Mouse (Mus musculus): Measurements from ENCODE around the gene Lin28a. TPM values are rescaled to one million over a fixed set of nuclear protein-coding genes. Genes with fewer than 3 reads are reported as not detected.
A peak's percentile ranks its signal among the peaks of the same experiment; 100 is the strongest.

Lin28a gene
- polyA plus RNA-seq, 1 experiment from 2014 or later, result 18.7 TPM

DNA sequence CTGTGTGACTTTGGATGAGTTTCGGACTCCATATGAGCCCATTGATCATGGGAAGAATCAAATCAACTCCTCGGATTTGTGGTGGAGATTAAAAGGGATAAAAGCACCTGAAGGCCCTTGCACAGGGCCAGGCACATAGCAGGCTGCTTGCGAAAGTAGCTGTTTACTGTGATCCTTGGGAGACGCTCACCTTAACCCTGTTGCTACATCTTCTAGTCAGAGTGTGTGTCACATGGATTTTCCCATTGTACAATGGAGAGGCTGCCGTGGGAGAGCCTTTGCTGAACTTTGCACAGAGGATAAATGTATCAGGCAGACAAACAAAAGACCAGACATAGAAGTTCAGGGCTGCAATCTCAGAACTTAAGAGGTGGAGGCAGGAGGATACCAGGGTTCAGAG, 33.3 kb upstream of the Lin28a start:
- DNase-seq (ENCODE audit: low spot score), result no peak
- H3K27me3 ChIP-seq (replicated peaks; ENCODE audit: low read depth, poor library complexity, severe bottlenecking), result no peaks in the 10 kb centered on the region
- 86% methylated on average over 5 of the region's 5 CpGs for WGBS
- H3K4me1 ChIP-seq, result peaks cover 10% of the 10 kb centered on the region
- H3K4me3 ChIP-seq, result no peak overlapping the region
- H3K9me3 ChIP-seq, result no peaks in the 10 kb centered on the region
- H3K36me3 ChIP-seq (replicated peaks), result no peaks in the 10 kb centered on the region
- no peak overlapping the region for H3K27ac ChIP-seq (replicated peaks)

DNA sequence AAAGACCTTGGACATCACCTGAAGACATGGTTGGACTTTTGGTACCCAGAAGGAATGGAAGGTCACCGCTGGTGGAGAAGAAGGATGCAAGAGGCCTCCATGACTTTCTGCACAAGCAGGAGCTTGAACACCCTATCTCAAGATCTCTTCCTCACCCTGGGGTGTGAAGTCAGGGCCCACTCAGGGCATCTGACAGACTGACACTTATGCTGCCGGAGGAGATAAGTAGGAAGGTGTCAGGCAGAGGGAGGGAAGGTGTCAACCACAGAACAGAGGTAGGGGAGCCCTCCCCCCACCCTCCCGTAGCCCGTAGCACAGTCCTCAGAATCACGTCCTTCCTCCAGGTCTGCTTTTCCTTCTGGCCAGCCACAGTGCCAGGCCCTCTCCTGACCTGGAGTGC, 29.0 kb upstream of the Lin28a start:
- no peaks in the 10 kb centered on the region for H3K9me3 ChIP-seq
- no peak for DNase-seq (ENCODE audit: low spot score)
- H3K27ac ChIP-seq (replicated peaks), result no peak overlapping the region
- no peaks in the 10 kb centered on the region for H3K27me3 ChIP-seq (replicated peaks; ENCODE audit: low read depth, poor library complexity, severe bottlenecking)
- H3K4me1 ChIP-seq, result peaks cover 10% of the 10 kb centered on the region
- H3K36me3 ChIP-seq (replicated peaks), result no peaks in the 10 kb centered on the region
- H3K4me3 ChIP-seq, result no peak overlapping the region
- WGBS, result 86% methylated on average over 5 of the region's 5 CpGs

DNA sequence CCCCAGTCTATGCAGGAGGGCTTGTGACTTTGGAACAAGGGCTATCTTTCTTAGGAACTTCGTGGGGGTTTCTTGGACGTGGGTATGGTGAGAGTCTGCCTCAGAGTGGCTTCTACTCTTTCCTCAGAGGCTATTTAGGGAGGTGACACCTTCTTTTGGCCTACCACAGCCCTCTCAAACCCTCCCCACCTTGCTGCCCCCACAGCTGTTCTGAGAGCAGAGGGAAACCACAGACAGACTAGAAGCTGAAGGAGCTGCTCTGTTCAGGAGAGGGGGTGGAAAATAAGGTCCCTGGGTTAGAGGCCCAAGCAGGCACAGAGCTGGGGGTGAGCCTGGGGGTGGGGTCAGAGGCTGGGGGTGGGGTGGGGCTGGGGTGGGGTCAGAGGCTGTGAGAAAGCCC, 24.4 kb upstream of the Lin28a start:
- Histone ChIP-seq H3K4me1 (peaks cover 7% of the 10 kb centered on the region), H3K27me3 (replicated peaks; ENCODE audit: low read depth, poor library complexity, severe bottlenecking) (no peaks in the 10 kb centered on the region), H3K9me3 (no peaks in the 10 kb centered on the region), H3K4me3 (no peak overlapping the region), H3K27ac (replicated peaks) (no peak overlapping the region), H3K36me3 (replicated peaks) (no peaks in the 10 kb centered on the region)
- no peak for DNase-seq (ENCODE audit: low spot score)
- 66% methylated on average over 2 of the region's 2 CpGs for WGBS

DNA sequence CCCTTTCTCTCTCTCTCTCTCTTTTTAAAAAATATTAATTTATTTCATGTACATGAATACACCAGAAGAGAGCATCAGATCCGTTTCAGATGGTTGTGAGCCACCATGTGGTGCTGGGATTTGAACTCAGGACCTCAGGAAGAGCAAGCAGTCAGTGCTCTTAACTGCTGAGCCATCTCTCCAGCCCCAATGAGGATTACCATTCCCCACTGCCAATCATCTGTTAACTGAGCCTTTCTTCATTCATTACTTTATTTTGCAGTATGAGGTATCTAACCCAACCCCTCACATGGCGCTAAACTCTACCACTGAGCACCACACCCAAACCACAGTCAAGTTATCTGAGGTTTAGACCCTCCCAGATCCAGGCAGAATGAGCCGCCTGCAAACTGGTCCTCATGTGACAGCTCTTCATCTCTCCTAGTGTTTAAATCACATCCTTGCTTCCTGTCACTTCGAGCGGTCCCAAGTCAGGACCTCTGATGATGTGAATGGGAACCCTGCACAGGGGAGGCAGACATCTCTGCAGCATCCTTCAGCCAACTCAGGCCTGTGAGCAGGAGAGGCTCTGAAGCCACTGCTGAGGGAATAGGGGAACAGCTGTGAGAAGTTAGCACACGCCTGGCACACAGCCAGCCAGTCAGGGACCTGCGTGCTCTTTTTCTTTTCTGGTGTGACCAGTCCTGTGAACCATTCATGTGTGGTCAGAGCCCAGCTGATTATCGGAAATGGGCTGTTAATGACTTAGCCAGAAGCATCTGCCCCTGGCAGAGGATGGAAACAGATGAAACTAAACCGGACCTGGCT, 22.9 kb upstream of the Lin28a start:
- H3K27me3 ChIP-seq (replicated peaks; ENCODE audit: low read depth, poor library complexity, severe bottlenecking), result no peaks in the 10 kb centered on the region
- peak; percentile 31 for DNase-seq (ENCODE audit: low spot score)

DNA sequence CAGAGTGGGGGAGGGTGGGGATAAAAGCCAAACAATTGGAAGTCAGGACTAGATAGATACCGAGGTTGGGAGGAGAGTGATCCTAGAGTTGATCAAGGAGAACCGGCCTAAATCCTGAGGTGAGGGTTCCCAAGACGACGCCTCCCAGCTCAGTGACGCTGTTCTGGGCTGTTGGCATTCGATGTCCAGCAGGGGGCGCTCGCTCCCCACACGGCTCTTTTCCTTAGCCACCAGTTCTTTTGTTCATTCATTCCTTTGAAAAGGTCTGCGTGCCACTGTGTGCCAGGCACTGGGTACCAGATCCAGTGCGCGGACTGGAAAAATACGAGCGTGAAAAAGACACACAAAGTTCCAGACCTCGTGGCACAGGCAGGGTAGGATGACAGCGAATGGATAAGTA, 17.3 kb upstream of the Lin28a start:
- no peaks in the 10 kb centered on the region for H3K27me3 ChIP-seq (replicated peaks; ENCODE audit: low read depth, poor library complexity, severe bottlenecking)
- H3K4me1 ChIP-seq, result peaks cover 6% of the 10 kb centered on the region; the same call in 1 of the 2 replicates
- peak; percentile 90 for DNase-seq (ENCODE audit: low spot score)
- peak overlapping the region; percentile 44; the same call in 1 of the 2 replicates for H3K27ac ChIP-seq (replicated peaks)
- 5% methylated on average over 16 of the region's 16 CpGs for WGBS
- no peaks in the 10 kb centered on the region; the same call in 1 of the 2 replicates for H3K9me3 ChIP-seq
- H3K4me3 ChIP-seq, result peak overlapping the region; percentile 25; the same call in 1 of the 2 replicates
- H3K36me3 ChIP-seq (replicated peaks), result no peaks in the 10 kb centered on the region

More for the DNA sequence above, 22.9 kb upstream of the Lin28a start:
- H3K4me1 ChIP-seq, result peaks cover 7% of the 10 kb centered on the region
- 67% methylated on average over 9 of the region's 9 CpGs for WGBS
- no peak overlapping the region for H3K27ac ChIP-seq (replicated peaks)
- no peaks in the 10 kb centered on the region for H3K36me3 ChIP-seq (replicated peaks)
- no peaks in the 10 kb centered on the region for H3K9me3 ChIP-seq
- no peak overlapping the region for H3K4me3 ChIP-seq

DNA sequence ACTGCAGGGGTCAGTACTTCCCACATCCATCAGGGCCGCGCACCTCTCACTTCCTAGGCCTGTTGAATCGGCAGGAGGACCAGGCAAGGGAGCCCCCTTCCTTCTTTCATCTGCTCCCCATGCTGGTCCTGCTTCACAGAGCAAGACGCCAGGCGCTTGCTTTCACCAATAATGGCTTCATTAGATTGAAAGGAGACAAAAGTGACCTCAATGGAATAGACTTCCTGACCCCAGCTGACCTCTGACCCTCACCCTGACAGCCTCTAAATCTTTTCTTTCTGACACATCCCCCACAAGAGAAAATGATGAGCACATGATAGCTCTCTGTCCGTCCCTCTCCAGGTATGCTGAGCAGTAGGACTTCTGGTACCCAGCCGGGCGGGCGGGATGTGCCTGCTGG, 7.2 kb upstream of the Lin28a start:
- WGBS, result 23% methylated on average over 9 of the region's 9 CpGs
- Histone ChIP-seq H3K4me3 (no peak overlapping the region), H3K27me3 (replicated peaks; ENCODE audit: low read depth, poor library complexity, severe bottlenecking) (no peaks in the 10 kb centered on the region), H3K36me3 (replicated peaks) (no peaks in the 10 kb centered on the region), H3K27ac (replicated peaks) (no peak overlapping the region), H3K4me1 (peaks cover 6% of the 10 kb centered on the region; the same call in 1 of the 2 replicates), H3K9me3 (no peaks in the 10 kb centered on the region; the same call in 1 of the 2 replicates)
- no peak for DNase-seq (ENCODE audit: low spot score)

DNA sequence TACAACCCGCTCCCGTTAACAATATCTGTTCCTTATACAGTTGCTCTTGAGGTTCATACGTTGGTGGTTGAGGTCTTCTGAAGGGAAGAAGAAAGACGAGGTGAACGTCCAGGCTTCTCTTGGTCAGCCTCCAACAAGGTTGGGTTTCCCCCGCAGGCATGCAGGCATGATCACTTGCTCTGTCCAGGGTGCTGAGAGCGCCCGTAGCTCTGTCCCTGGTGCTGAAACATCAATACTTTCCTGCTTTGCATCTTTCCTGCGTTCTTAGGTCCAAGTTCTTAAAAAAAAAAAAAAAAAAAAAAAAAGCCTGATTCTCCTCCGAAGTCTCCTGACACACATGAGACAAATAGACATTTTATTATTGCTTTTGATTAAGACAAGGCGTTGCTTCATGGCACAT, 2.0 kb upstream of the Lin28a start:
- no peaks in the 10 kb centered on the region for H3K27me3 ChIP-seq (replicated peaks; ENCODE audit: low read depth, poor library complexity, severe bottlenecking)
- no peaks in the 10 kb centered on the region for H3K9me3 ChIP-seq
- peak; percentile 87 for DNase-seq (ENCODE audit: low spot score)
- H3K27ac ChIP-seq (replicated peaks), result no peak overlapping the region
- WGBS, result 2% methylated on average over 11 of the region's 11 CpGs
- H3K36me3 ChIP-seq (replicated peaks), result no peaks in the 10 kb centered on the region
- peak overlapping the region; percentile 69 for H3K4me3 ChIP-seq
- H3K4me1 ChIP-seq, result peaks cover 51% of the 10 kb centered on the region

DNA sequence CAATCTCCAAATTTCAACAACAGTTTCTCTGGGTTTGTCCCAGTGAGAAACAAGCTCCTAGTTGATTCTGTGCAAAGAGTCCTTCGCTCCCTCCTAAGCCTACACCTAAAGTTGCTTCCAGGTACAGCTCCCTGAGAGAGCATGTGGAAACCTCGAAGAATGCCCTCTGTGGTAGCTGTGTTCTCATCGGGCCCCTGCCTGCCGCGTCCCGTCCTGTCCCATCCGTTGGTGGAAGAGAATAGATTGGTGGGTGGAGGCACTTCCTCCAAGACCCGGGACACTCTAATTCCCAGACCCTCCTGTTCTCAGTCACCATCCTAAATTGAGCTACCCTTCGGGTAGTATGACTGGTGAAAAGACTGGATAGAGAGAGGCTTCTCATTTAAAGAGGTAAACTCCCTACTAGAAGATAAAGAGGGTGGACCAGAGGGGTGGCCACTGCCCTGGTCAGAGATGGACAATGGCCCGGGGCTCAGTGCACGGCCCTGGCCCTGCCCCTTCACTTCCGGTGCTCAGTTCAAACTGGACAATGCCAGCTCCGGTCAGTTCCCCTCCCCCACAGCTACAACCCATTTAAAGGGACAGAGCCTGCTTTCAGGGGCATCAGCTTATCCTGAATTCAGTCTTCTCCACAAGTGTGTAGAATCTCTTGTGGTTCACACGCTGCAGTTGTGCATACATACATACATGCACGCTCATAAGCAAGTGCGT, 1.2 kb upstream of the Lin28a start:
- peaks cover 58% of the 10 kb centered on the region for H3K4me1 ChIP-seq
- peak; percentile 77 for DNase-seq (ENCODE audit: low spot score)
- H3K4me3 ChIP-seq, result peak overlapping the region; percentile 69
- no peaks in the 10 kb centered on the region for H3K9me3 ChIP-seq
- H3K36me3 ChIP-seq (replicated peaks), result peaks cover 1% of the 10 kb centered on the region; the same call in 1 of the 2 replicates
- 2% methylated on average over 16 of the region's 16 CpGs for WGBS
- peak overlapping the region; percentile 89 for H3K27ac ChIP-seq (replicated peaks)
- H3K27me3 ChIP-seq (replicated peaks; ENCODE audit: low read depth, poor library complexity, severe bottlenecking), result no peaks in the 10 kb centered on the region

DNA sequence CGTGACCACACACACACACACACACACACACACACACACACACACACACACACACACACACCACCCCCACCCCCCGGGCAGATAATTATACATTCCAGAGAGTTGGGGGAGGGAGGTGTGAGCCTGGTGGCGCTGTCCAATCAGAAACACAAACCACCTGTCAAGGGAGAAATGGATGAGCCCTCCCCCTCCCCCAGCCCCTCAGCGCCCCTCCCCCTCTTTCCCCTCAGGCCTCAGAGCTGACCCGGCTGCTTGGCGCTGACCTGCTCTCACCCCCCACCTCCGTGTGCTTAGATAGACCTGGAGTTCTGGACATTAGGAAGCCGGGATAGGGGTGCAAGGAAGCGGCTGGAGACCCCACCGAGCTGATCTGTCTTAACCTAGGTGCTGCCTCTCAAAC, 569 bp upstream of the Lin28a start:
- no peaks in the 10 kb centered on the region for H3K27me3 ChIP-seq (replicated peaks; ENCODE audit: low read depth, poor library complexity, severe bottlenecking)
- H3K27ac ChIP-seq (replicated peaks), result peak overlapping the region; percentile 89
- H3K4me3 ChIP-seq, result peak overlapping the region; percentile 69
- WGBS, result 0% methylated on average over 10 of the region's 10 CpGs
- H3K9me3 ChIP-seq, result no peaks in the 10 kb centered on the region
- peak; percentile 88 for DNase-seq (ENCODE audit: low spot score)
- peaks cover 62% of the 10 kb centered on the region for H3K4me1 ChIP-seq
- H3K36me3 ChIP-seq (replicated peaks), result peaks cover 4% of the 10 kb centered on the region; the same call in 1 of the 2 replicates

DNA sequence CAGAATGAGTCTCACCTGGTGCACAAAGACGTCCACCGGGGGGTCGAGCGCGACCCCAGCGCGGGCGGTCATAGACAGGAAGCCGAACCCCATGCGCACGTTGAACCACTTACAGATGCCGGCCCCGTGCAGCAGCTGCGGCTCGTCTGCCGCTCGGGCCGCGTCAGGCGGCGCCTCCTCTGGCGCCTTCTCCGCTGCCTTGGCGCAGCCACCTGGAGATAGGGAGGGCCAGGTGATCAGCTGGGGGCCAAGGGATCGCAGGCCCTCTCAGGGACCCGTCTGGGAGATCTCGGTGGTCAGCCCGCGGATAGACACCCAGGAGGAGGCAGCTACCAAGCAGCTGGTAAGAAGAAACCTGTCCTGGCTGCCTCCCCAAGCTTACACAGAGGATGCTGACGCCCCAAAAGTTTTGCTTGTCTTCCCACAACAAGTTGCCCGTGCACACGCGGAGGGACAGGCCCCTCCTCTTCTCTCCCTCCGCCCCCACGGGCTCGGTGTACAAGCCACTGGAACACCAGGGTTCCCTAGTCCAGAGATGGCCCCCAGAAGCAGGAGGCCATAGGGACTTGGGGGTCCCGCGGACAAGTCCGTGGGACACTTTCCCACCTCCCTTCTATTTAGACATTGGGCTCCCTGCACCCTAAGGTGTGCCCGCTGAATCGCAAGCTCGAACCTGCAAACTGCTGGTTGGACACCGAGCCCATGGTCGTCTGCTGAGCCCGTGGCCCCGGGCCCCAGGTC, 433 bp downstream of the Lin28a start:
- peak; percentile 79 for DNase-seq (ENCODE audit: low spot score)
- peaks cover 9% of the 10 kb centered on the region; the same call in 1 of the 2 replicates for H3K36me3 ChIP-seq (replicated peaks)
- under 1% methylated on average over 46 of the region's 46 CpGs for WGBS
- H3K4me1 ChIP-seq, result peaks cover 72% of the 10 kb centered on the region
- H3K27me3 ChIP-seq (replicated peaks; ENCODE audit: low read depth, poor library complexity, severe bottlenecking), result no peaks in the 10 kb centered on the region
- H3K4me3 ChIP-seq, result peak overlapping the region; percentile 69
- H3K9me3 ChIP-seq, result no peaks in the 10 kb centered on the region
- peak overlapping the region; percentile 89 for H3K27ac ChIP-seq (replicated peaks)

DNA sequence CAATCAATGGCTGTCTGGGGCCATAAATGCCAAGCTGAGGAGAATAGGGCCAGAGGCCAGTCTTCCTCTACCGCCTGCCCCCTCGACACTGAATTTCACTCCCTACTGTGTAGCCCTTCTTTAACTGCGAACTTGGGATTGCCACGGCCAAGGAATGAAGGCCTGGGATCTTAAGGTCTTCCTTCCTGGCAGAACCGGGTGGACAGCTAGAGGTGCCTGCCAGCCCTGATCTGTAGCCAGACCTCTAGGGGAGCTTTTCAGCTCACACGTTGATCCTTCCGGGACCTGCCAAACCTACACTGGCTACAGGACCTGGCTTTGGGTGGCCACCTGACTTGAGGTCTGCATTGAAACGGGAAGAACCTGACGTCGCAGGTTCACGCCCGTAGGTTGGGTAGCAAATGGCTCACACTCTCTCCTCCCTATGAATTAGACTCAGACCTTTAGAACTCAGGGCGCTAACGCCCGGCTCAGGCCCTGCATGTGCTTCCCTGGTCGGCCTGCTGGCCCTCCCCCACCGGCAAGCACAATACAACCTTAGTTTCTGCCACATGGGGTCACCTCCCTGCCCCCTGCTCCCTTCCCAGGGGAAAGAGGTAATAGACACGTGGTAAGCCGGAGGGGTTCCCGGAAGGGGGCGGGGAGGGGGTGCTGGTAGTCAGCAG, 1.3 kb downstream of the Lin28a start:
- peak overlapping the region; percentile 89 for H3K27ac ChIP-seq (replicated peaks)
- peaks cover 9% of the 10 kb centered on the region; the same call in 1 of the 2 replicates for H3K36me3 ChIP-seq (replicated peaks)
- no peaks in the 10 kb centered on the region for H3K27me3 ChIP-seq (replicated peaks; ENCODE audit: low read depth, poor library complexity, severe bottlenecking)
- peak; percentile 87 for DNase-seq (ENCODE audit: low spot score)
- under 1% methylated on average over 21 of the region's 21 CpGs for WGBS
- H3K4me1 ChIP-seq, result peaks cover 81% of the 10 kb centered on the region
- H3K9me3 ChIP-seq, result no peaks in the 10 kb centered on the region
- peak overlapping the region; percentile 69 for H3K4me3 ChIP-seq

DNA sequence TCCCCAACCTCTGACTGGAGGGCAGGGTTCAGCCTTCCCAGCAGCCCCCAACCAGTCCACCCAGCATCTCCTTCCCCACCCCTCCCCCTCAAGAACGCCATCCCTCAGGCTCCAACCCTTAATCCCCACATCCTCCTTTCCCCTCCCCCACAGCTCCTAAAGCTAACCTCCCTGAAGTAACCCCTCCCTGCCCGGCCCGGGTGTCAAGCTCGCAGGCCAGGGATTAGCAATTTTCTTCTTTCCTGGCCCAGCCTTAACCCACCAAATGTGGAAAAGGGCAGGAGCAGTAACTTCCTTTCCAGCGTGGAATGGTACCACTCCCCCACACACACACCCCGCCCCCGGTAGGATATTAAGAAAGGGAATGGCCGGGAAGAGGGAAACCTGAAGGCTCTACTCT, 1.9 kb downstream of the Lin28a start:
- Histone ChIP-seq H3K4me3 (peak overlapping the region; percentile 69), H3K4me1 (peaks cover 86% of the 10 kb centered on the region), H3K36me3 (replicated peaks) (peaks cover 9% of the 10 kb centered on the region; the same call in 1 of the 2 replicates), H3K27me3 (replicated peaks; ENCODE audit: low read depth, poor library complexity, severe bottlenecking) (no peaks in the 10 kb centered on the region), H3K9me3 (no peaks in the 10 kb centered on the region), H3K27ac (replicated peaks) (peak overlapping the region; percentile 89)
- peak; percentile 88 for DNase-seq (ENCODE audit: low spot score)
- WGBS, result under 1% methylated on average over 8 of the region's 8 CpGs

Data from embryonic facial prominence, embryonic 10.5 days (tissue).